Mouse (Mus musculus): Measurements from ENCODE around the gene Lgals3bp. TPM values are rescaled to one million over a fixed set of nuclear protein-coding genes. Genes with fewer than 3 reads are reported as not detected.

Gene Lgals3bp
- polyA plus RNA-seq, 2 experiments: 30.1 to 36.6 TPM

- no peak overlapping the region for H3K27ac ChIP-seq
- no peak for ATAC-seq (ENCODE audit: insufficient read depth)
- no peak overlapping the region for H3K9ac ChIP-seq (replicated peaks)
- peaks cover 7% of the 10 kb centered on the region for H3K27me3 ChIP-seq (ENCODE audit: control insufficient read depth, insufficient read depth, low read length)
- no peak for DNase-seq (ENCODE audit: low read depth in 3 of 3, low spot score in 3 of 3)
- 65% methylated on average over 5 of the region's 5 CpGs for WGBS (ENCODE audit: insufficient replicate concordance)
- H3K4me3 ChIP-seq (ENCODE audit: insufficient read depth in 1 of 2, low read depth in 2 of 2, low read length in 2 of 2): no peak overlapping the region
- peaks cover 0 to 5% of the 10 kb centered on the region in 2 experiments; a peak in 2 of 4 replicates for H3K4me1 ChIP-seq (replicated peaks; ENCODE audit: control insufficient read depth in 2 of 2, insufficient read depth in 2 of 2, low read length in 1 of 2)
- H3K4me2 ChIP-seq (ENCODE audit: low read depth): no peak overlapping the region
- no peaks in the 10 kb centered on the region for H3K36me3 ChIP-seq (replicated peaks; ENCODE audit: control insufficient read depth, insufficient read depth, low read depth)
- no peak for TF ChIP-seq CTCF (IDR thresholded peaks at IDR 0.05; ENCODE audit: low read depth)
- TF ChIP-seq EP300 (IDR thresholded peaks at IDR 0.05; ENCODE audit: low read depth): no peak
- no peaks in the 10 kb centered on the region for H3K9me3 ChIP-seq (ENCODE audit: control insufficient read depth, low read length)
Measured at GRCm38 (mm10) chr11:118349494-118349893, 52.4 kb downstream of the Lgals3bp start.

GRCm38 (mm10) chr11:118348877-118349276 is 53.0 kb downstream of the Lgals3bp start:
- no peaks in the 10 kb centered on the region for H3K9me3 ChIP-seq (ENCODE audit: control insufficient read depth, low read length)
- H3K4me2 ChIP-seq (ENCODE audit: low read depth): no peak overlapping the region
- TF ChIP-seq EP300 (IDR thresholded peaks at IDR 0.05; ENCODE audit: low read depth): no peak
- TF ChIP-seq CTCF (IDR thresholded peaks at IDR 0.05; ENCODE audit: low read depth): no peak
- H3K36me3 ChIP-seq (replicated peaks; ENCODE audit: control insufficient read depth, insufficient read depth, low read depth): no peaks in the 10 kb centered on the region
- no peak overlapping the region for H3K27ac ChIP-seq
- no peak overlapping the region for H3K9ac ChIP-seq (replicated peaks)
- ATAC-seq (ENCODE audit: insufficient read depth): 0 out of 2 replicates have a peak, but pooled peaks have one; percentile 11
- no peak for DNase-seq (ENCODE audit: low read depth in 3 of 3, low spot score in 3 of 3)
- peaks cover 0 to 5% of the 10 kb centered on the region in 2 experiments; a peak in 2 of 4 replicates for H3K4me1 ChIP-seq (replicated peaks; ENCODE audit: control insufficient read depth in 2 of 2, insufficient read depth in 2 of 2, low read length in 1 of 2)
- H3K4me3 ChIP-seq (ENCODE audit: insufficient read depth in 1 of 2, low read depth in 2 of 2, low read length in 2 of 2): no peak overlapping the region
- 19% methylated on average over 5 of the region's 5 CpGs for WGBS (ENCODE audit: insufficient replicate concordance)
- H3K27me3 ChIP-seq (ENCODE audit: control insufficient read depth, insufficient read depth, low read length): peaks cover under 1% of the 10 kb centered on the region

- Histone ChIP-seq H3K4me1 (replicated peaks; ENCODE audit: control insufficient read depth in 2 of 2, insufficient read depth in 2 of 2, low read length in 1 of 2) (peaks cover 0 to 5% of the 10 kb centered on the region in 2 experiments; a peak in 2 of 4 replicates), H3K4me2 (ENCODE audit: low read depth) (no peak overlapping the region)
Measured at GRCm38 (mm10) chr11:118348419-118348818, 53.5 kb downstream of the Lgals3bp start.

GRCm38 (mm10) chr11:118347911-118348310 is 54.0 kb downstream of the Lgals3bp start:
- TF ChIP-seq EP300 (IDR thresholded peaks at IDR 0.05; ENCODE audit: low read depth) (no peak), CTCF (IDR thresholded peaks at IDR 0.05; ENCODE audit: low read depth) (no peak)
- DNase-seq (ENCODE audit: low read depth in 3 of 3, low spot score in 3 of 3): no peak
- H3K9me3 ChIP-seq (ENCODE audit: control insufficient read depth, low read length): no peaks in the 10 kb centered on the region
- H3K9ac ChIP-seq (replicated peaks): no peak overlapping the region
- H3K4me3 ChIP-seq (ENCODE audit: insufficient read depth in 1 of 2, low read depth in 2 of 2, low read length in 2 of 2): no peak overlapping the region
- H3K27ac ChIP-seq: no peak overlapping the region
- no peaks in the 10 kb centered on the region for H3K36me3 ChIP-seq (replicated peaks; ENCODE audit: control insufficient read depth, insufficient read depth, low read depth)
- H3K27me3 ChIP-seq (ENCODE audit: control insufficient read depth, insufficient read depth, low read length): no peaks in the 10 kb centered on the region
- no peak overlapping the region for H3K4me2 ChIP-seq (ENCODE audit: low read depth)
- WGBS (ENCODE audit: insufficient replicate concordance): 73% methylated on average over 12 of the region's 12 CpGs
- no peak for ATAC-seq (ENCODE audit: insufficient read depth)
- peaks cover 0 to 5% of the 10 kb centered on the region in 2 experiments; a peak in 2 of 4 replicates for H3K4me1 ChIP-seq (replicated peaks; ENCODE audit: control insufficient read depth in 2 of 2, insufficient read depth in 2 of 2, low read length in 1 of 2)

More at GRCm38 (mm10) chr11:118348419-118348818, 53.5 kb downstream of the Lgals3bp start:
- Histone ChIP-seq H3K9me3 (ENCODE audit: control insufficient read depth, low read length) (no peaks in the 10 kb centered on the region), H3K27ac (no peak overlapping the region), H3K9ac (replicated peaks) (no peak overlapping the region), H3K36me3 (replicated peaks; ENCODE audit: control insufficient read depth, insufficient read depth, low read depth) (no peaks in the 10 kb centered on the region), H3K4me3 (ENCODE audit: insufficient read depth in 1 of 2, low read depth in 2 of 2, low read length in 2 of 2) (no peak overlapping the region), H3K27me3 (ENCODE audit: control insufficient read depth, insufficient read depth, low read length) (no peaks in the 10 kb centered on the region)
- ATAC-seq (ENCODE audit: insufficient read depth) (no peak), DNase-seq (ENCODE audit: low read depth in 3 of 3, low spot score in 3 of 3) (no peak)
- no peak for TF ChIP-seq EP300 (IDR thresholded peaks at IDR 0.05; ENCODE audit: low read depth)
- WGBS (ENCODE audit: insufficient replicate concordance): 23% methylated on average over 3 of the region's 3 CpGs

- H3K4me3 ChIP-seq (ENCODE audit: insufficient read depth in 1 of 2, low read depth in 2 of 2, low read length in 2 of 2): no peak overlapping the region
- H3K9me3 ChIP-seq (ENCODE audit: control insufficient read depth, low read length): no peaks in the 10 kb centered on the region
- no peaks in the 10 kb centered on the region for H3K27me3 ChIP-seq (ENCODE audit: control insufficient read depth, insufficient read depth, low read length)
- ATAC-seq (ENCODE audit: insufficient read depth) (no peak), DNase-seq (ENCODE audit: low read depth in 3 of 3, low spot score in 3 of 3) (no peak)
- H3K4me1 ChIP-seq (replicated peaks; ENCODE audit: control insufficient read depth in 2 of 2, insufficient read depth in 2 of 2, low read length in 1 of 2): peaks cover 0 to 5% of the 10 kb centered on the region in 2 experiments; a peak in 2 of 4 replicates
- TF ChIP-seq EP300 (IDR thresholded peaks at IDR 0.05; ENCODE audit: low read depth) (no peak), CTCF (IDR thresholded peaks at IDR 0.05; ENCODE audit: low read depth) (no peak)
- no peaks in the 10 kb centered on the region for H3K36me3 ChIP-seq (replicated peaks; ENCODE audit: control insufficient read depth, insufficient read depth, low read depth)
- no peak overlapping the region for H3K4me2 ChIP-seq (ENCODE audit: low read depth)
- 73% methylated on average over 2 of the region's 2 CpGs for WGBS (ENCODE audit: insufficient replicate concordance)
- H3K27ac ChIP-seq: no peak overlapping the region
- no peak overlapping the region for H3K9ac ChIP-seq (replicated peaks)
Measured at GRCm38 (mm10) chr11:118347391-118347790, 54.5 kb downstream of the Lgals3bp start.

Data from liver, embryonic 14.5 days (tissue).